Mouse (Mus musculus): ENCODE results near the gene Togaram1. TPM values are rescaled to one million over a fixed set of nuclear protein-coding genes. Genes with fewer than 3 reads are reported as not detected.

Togaram1 gene
- polyA plus RNA-seq, 1 experiment from 2014 or later = 31.0 TPM

DNA sequence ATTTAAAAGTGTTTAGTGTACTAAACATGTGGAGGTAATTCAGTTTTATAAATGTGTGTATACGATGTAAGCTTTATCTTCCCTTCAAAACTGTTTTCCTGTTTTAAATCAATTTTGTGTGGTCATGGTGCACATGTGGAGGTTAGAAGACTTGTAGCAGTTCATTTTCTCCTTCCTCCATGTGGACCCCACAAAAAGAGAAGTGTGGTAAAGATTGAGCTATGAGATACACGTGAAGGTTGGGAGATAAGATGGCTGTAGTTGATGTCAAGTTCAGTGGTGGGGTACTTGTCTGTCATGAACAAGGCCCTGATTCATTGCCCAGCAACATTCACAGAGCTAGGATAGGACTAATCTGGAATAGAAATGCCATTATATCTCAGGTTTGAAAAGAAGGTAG, 92.6 kb downstream of the Togaram1 start:
- WGBS = 80% methylated on average over 2 of the region's 2 CpGs
- H3K9me3 ChIP-seq = no peaks in the 10 kb centered on the region
- peaks cover 71% of the 10 kb centered on the region for H3K36me3 ChIP-seq
- no peak overlapping the region for H3K9ac ChIP-seq (replicated peaks)
- H3K27ac ChIP-seq = no peak overlapping the region
- H3K4me3 ChIP-seq (replicated peaks) = no peak overlapping the region
- H3K4me2 ChIP-seq = no peak overlapping the region
- H3K27me3 ChIP-seq = no peaks in the 10 kb centered on the region
- no peak for ATAC-seq (ENCODE audit: insufficient number of reproducible peaks, insufficient read depth, low FRiP score, low TSS enrichment, low read depth)
- no peaks in the 10 kb centered on the region for H3K4me1 ChIP-seq (replicated peaks)

DNA sequence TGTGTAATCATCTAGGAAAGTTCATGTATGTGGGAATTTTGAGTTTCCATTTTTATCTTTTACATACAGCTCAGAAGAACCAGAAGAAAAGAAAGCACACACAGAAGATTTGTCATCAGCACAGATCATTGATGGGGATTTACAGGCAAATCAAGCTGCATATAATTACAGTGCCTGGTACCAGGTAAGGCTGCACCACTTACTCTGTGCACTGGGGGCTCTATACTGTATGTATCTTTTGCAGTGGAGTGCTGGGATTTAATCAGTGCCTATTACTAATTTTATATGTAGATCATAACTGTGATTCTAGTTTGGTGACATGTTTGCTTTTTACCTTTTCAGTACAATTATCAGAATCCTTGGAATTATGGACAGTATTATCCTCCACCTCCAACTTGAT, 95.5 kb downstream of the Togaram1 start:
- H3K36me3 ChIP-seq = peaks cover 73% of the 10 kb centered on the region
- no peak for ATAC-seq (ENCODE audit: insufficient number of reproducible peaks, insufficient read depth, low FRiP score, low TSS enrichment, low read depth)

DNA sequence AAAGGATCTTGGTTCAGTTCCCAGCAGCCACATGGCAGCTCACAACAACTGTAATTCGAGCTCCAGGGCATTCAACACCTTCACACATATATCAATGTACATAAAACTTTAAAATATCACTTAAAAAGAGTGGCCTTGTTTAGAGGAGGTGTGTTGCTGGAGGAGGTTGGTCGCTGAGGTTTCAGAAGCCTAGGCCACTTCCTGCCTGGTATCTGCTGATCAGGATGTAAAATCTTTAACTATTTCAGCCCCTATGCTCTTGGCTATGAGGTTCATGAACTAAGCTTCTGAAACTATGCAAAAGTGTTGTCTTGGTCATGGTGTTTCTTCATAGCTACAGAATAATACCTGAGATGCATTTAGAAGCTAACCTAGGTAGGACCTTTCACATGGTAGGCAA, 99.6 kb downstream of the Togaram1 start:
- Histone ChIP-seq H3K36me3 (peaks cover 71% of the 10 kb centered on the region), H3K4me1 (replicated peaks) (no peaks in the 10 kb centered on the region), H3K4me2 (no peak overlapping the region), H3K9me3 (no peaks in the 10 kb centered on the region), H3K27ac (no peak overlapping the region), H3K27me3 (no peaks in the 10 kb centered on the region), H3K9ac (replicated peaks) (no peak overlapping the region), H3K4me3 (replicated peaks) (no peak overlapping the region)
- no peak for ATAC-seq (ENCODE audit: insufficient number of reproducible peaks, insufficient read depth, low FRiP score, low TSS enrichment, low read depth)
- 68% methylated on average over 2 of the region's 2 CpGs for WGBS

More for the DNA sequence above, 95.5 kb downstream of the Togaram1 start:
- H3K4me2 ChIP-seq = no peak overlapping the region
- H3K9ac ChIP-seq (replicated peaks) = no peak overlapping the region
- no peaks in the 10 kb centered on the region for H3K27me3 ChIP-seq
- no peak overlapping the region for H3K27ac ChIP-seq
- no peak overlapping the region for H3K4me3 ChIP-seq (replicated peaks)
- no peaks in the 10 kb centered on the region for H3K9me3 ChIP-seq
- no peaks in the 10 kb centered on the region for H3K4me1 ChIP-seq (replicated peaks)

DNA sequence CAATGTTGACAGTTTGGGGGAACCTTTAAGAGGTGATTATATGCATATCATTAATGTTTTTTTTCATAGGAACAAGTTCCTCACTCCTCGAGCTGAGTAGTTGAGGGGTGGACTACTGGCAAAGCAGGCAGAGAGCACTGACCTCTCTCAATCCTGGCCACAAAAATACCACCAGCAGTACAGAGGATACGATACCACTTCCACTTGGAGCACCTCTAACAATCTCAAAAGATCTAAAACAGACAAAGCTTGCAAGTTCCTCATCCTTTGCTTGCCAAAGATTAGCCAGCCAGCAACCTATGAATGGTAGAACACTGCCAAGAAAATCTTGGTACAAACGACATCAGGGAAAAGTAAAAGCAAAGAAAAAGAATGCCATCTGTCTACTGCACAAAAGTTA, 100.6 kb downstream of the Togaram1 start:
- no peaks in the 10 kb centered on the region for H3K9me3 ChIP-seq
- 77% methylated on average over 3 of the region's 3 CpGs for WGBS
- ATAC-seq (ENCODE audit: insufficient number of reproducible peaks, insufficient read depth, low FRiP score, low TSS enrichment, low read depth) = no peak
- no peak overlapping the region for H3K9ac ChIP-seq (replicated peaks)
- peaks cover 62% of the 10 kb centered on the region for H3K36me3 ChIP-seq
- H3K4me3 ChIP-seq (replicated peaks) = no peak overlapping the region
- H3K4me1 ChIP-seq (replicated peaks) = no peaks in the 10 kb centered on the region
- no peaks in the 10 kb centered on the region for H3K27me3 ChIP-seq
- no peak overlapping the region for H3K4me2 ChIP-seq
- H3K27ac ChIP-seq = no peak overlapping the region

DNA sequence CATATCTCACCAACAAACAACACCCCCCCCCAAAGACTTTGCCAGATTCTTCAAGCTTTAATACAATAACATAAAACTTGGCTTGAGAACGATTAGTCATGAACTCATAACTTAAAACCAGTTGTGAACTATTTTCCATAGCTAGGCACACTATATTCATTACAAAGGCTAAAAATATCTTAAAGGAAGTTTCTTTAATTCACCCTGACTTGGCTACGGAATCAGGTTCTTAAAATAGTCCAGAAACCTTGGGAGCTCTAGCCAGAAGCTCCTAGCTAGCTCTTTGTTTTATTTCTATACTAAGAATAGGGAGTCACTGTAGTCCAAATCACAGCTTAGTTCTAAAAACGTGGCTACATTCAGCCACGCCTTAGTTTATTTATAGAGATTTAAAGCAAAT, 102.8 kb downstream of the Togaram1 start:
- Histone ChIP-seq H3K27ac (no peak overlapping the region), H3K9me3 (no peaks in the 10 kb centered on the region), H3K36me3 (peaks cover 48% of the 10 kb centered on the region), H3K27me3 (no peaks in the 10 kb centered on the region), H3K4me1 (replicated peaks) (0 out of 2 replicates have a peak, but pooled peaks cover 3% of the 10 kb centered on the region), H3K9ac (replicated peaks) (no peak overlapping the region), H3K4me2 (no peak overlapping the region), H3K4me3 (replicated peaks) (no peak overlapping the region)
- ATAC-seq (ENCODE audit: insufficient number of reproducible peaks, insufficient read depth, low FRiP score, low TSS enrichment, low read depth) = no peak
- WGBS = 85% methylated on average over 4 of the region's 4 CpGs

Other genes with a start within 250 kb of the Togaram1 start
- gene Gm527, start 47.9 kb upstream of the Togaram1 start, polyA plus RNA-seq (2016; fragmentation: Nextera tagmentation; extraction: Ambion mirVana) = 3.8 and 4.9 TPM in 2 replicates
- gene Klhl28, start 270 bp upstream of the Togaram1 start, polyA plus RNA-seq (2016; fragmentation: Nextera tagmentation; extraction: Ambion mirVana) = 9.9 and 10.8 TPM in 2 replicates
- gene Prpf39, start 70.5 kb downstream of the Togaram1 start, polyA plus RNA-seq (2016; fragmentation: Nextera tagmentation; extraction: Ambion mirVana) = 81.1 and 81.9 TPM in 2 replicates
- gene Fkbp3, start 108.2 kb downstream of the Togaram1 start, polyA plus RNA-seq (2016; fragmentation: Nextera tagmentation; extraction: Ambion mirVana) = 568 and 612 TPM in 2 replicates
- 22.7 and 25.4 TPM in 2 replicates for gene Fancm, start 109.8 kb downstream of the Togaram1 start, polyA plus RNA-seq (2016; fragmentation: Nextera tagmentation; extraction: Ambion mirVana)
- gene Mis18bp1, start 206.8 kb downstream of the Togaram1 start, polyA plus RNA-seq (2016; fragmentation: Nextera tagmentation; extraction: Ambion mirVana) = 76.4 and 83.9 TPM in 2 replicates